Mouse (Mus musculus) gastrocnemius, postnatal 4 days (tissue): Measurements from ENCODE around the gene B3gnt9. TPM values are rescaled to one million over a fixed set of nuclear protein-coding genes. Genes with fewer than 3 reads are reported as not detected.
A peak's percentile ranks its signal among the peaks of the same experiment; 100 is the strongest.

Experiments
- DNase-seq, 2 experiments: peaks; one replicate each; pipeline ENCODE4 v3.0.0; 2021 to 2022; ENCODE audit warnings: low spot score in 2 of 2, mixed read lengths in 2 of 2
- total RNA-seq, 2 experiments: library from RNA; stranded (reverse); gene quantifications; 2 replicates each; pipeline ENCODE4 v1.2.3; 2021

Gene B3gnt9
- total RNA-seq, 2 experiments from 2014 or later: 14.9 to 15.3 TPM

DNA sequence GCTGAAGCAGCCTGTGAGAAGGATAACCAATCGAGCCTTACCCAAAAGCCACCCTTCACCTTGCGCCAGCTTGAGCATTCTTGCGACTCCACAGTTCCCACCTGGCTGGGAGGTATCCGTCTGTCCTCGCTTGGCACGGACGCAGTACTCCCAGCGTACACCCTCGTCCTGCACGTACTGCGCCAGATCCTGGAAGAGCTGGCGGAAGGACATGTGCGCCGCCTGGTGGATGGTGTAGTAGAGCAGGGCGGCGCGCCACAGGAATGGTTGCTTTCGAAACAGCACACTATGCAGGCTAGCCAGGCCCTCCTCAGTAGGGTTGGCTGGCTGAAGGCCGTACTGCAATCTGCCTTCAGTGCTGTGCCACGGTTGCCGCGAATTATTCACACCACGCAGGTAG, 28.1 kb upstream of the B3gnt9 start:
- DNase-seq: no peak

DNA sequence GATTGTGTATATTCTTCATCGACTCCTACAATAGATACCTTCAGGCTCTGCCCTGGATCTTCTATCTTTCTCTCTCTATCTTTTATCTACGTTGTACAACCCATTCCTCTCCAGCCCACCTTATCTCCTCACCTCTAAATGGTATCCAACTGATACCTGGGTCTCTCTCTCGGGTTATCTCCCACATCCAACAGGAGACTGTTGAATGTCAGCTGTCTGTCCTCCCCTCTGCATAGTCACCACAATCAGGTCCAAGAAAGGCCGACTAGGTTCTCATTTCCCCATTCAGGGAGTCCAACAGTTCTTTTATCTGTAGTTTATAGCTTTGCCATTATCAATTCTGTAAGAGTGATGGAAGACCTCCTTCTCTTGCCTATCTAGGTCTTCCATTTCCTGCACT, 27.3 kb upstream of the B3gnt9 start:
- no peak for DNase-seq

DNA sequence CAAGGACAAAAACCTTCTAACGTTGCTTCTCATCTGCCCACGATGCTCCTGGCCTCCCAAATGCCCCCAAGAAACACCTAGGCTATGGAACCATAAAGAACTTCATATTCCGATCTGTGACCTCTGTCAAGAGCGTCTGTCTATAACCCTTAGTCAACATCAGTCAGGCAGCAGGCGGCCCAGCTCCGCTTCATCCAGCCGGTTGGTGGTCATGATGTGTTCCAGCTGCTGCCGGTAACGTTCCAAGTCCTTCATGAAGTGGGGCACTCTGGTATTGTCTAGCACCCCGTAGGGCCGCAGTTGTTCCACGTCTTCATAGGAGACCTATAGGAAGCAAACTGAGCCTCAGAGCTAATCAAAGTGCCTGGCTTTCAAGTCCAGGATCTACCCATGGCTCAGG, 26.9 kb upstream of the B3gnt9 start:
- no peak for DNase-seq

DNA sequence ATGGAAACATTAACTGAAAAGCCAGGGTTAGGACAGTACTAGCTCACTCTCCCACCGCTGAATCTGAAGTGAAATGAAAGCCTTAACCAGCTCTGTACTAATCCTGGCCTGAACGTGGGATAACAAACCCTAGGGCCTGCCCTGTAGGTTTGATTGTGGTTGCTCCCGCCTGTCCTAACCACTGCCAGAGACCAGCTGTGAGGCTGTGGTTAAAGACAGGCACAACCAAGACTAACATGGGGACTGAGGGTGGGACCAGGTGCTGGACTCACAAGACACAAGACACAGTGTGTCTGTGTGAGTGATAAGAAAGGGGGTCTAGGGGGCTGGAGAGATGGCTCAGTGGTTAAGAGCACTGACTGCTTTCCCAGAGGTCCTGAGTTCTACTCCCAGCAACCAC, 25.6 kb upstream of the B3gnt9 start:
- DNase-seq: no peak

DNA sequence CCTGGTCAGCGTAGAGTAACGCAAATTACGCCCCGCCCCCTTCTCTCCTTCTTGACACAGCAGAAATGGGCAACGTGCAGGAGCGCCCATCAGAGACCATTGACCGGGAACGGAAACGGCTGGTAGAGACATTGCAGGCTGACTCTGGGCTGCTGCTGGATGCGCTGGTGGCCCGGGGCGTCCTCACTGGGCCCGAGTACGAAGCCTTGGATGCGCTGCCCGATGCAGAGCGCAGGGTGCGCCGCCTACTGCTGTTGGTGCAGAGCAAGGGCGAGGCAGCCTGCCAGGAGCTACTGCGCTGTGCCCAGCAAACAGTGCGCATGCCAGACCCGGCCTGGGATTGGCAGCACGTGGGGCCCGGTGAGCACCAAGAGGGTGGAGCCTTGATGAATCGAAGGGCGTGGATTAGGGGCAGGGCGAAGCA, 24.0 kb upstream of the B3gnt9 start:
- peak in 1 of 2 experiments; percentile 73 for DNase-seq

DNA sequence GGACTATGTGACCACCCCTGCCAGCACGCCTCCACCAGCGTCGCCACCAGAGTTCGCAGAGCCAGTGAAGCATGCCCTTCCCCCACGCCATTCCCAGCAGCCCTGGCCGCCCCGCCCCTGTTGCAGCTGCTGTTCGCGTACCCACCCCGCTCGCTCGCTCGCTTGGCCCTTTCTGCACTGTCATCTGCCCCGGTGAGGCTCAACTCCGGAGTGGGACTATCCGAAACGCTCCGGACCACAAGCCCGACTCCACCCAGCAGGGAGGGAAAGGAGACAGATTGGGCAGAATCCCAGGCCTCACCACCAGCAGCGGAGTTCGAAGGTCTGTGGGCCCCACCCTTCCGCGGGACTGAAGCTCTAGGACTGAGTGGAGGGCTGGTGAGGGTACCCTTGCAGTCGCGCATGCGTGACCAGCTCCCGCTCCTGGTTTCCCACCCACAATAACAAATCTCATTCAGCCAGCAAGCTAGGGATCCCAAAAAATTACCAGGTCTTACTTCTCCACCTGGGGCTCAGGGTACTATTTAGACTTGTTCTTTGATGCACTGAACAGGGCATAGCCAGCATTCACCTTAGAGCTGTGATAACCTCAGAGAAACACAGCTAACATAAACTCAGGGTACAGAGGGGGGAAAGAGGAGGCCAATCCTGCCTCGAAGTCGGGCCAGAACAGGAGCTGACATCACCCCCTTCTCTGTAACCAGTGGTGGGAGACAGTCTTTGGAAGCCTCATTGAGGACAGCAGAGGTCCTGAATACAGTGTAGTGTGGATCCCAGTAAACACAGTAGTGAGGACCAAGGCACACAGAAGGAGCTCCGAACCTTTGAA, 21.6 kb upstream of the B3gnt9 start:
- peak in 1 of 2 experiments; percentile 67 for DNase-seq

DNA sequence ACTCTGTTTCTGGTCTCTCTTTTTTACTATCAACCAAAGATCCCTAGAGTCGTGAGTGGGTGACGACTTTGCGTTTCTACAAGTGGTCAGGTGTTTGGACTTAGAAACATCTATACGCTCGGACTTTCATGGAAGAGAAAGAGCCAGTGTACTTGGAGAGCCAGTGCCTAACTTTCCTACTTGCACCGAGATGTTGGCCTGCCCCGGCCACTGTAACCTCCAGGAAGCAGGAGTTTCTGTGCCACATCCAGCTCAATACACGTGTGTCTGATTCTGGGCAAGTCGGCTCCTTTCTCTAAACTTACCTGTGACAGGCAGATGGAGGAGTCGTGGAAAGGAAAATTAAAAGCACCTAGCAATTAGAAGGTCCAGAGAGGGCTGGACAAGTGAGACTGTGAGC, 20.9 kb upstream of the B3gnt9 start, which contains the start of gene Nol3:
Gene Nol3, plus strand, starts transcription at position 301 of the 400 bp plus-strand sequence.
- no peak for DNase-seq

DNA sequence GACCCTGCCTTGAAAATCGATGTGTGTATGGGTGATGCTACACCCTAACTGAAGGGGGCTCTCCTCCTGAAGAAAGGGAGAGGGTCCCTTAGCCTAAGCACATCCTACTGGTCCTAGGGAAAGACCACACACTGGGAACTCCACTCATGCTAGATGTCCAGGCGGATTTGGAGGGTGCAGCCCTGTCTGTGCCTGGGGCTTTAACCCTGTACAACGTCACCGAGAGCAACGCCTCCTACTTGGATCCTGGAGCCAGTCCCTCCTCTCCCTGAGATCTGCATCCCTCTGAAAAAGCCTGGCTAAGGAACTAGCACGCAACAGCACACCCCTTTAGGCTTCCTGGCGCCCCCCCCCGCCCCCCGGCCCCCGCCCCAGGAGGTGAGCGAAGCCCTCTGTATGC, 20.4 kb upstream of the B3gnt9 start:
- DNase-seq: no peak

DNA sequence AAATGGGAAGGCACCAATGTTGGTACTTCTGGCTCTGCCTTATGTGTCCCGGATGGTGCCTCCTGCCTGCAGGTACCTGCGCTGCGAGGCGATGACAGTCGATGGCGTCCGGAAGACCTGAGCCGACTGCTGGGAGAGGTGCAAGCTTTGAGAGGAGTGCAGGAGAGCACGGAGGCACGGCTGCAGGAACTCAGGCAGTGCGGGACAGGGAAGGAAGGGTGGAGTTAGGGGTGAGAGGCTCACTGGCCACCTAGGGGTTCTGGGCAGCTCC, 15.9 kb upstream of the B3gnt9 start:
- DNase-seq: no peak

DNA sequence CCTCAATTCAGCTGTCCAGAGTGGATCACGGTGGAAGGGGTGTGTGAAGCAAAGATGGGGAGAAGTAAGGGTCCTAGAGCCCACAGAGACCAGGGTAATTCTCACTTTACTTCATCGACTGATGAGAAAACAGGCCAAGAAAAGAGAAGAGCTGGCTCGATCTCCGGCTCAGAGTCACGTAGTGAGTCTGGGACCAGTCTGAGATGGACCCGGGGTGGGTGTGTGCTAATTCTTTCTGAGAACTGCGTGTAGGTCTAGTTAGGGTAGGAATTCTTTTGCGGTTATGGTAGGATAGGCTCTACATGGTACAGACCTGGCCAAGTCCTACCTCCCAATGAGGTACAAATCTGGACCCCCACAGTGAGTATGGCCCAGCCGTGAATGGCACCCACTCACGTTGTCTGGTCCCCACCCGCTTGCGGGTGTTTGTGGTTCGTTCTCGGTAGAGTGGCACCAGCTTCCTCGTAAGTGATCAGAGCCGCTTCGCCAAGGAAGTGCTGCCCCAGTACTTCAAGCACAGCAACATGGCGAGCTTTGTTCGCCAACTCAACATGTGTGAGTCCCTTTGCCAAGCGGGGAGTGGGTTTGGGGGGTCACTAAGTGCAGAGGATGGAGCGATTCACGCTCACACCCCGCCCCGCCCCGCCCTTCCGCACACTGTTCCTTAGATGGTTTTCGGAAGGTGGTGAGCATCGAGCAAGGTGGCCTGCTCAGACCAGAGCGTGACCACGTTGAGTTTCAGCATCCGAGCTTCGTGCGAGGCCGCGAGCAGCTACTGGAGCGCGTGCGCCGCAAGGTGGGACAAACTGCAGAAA, 15.4 kb upstream of the B3gnt9 start:
- DNase-seq: no peak

DNA sequence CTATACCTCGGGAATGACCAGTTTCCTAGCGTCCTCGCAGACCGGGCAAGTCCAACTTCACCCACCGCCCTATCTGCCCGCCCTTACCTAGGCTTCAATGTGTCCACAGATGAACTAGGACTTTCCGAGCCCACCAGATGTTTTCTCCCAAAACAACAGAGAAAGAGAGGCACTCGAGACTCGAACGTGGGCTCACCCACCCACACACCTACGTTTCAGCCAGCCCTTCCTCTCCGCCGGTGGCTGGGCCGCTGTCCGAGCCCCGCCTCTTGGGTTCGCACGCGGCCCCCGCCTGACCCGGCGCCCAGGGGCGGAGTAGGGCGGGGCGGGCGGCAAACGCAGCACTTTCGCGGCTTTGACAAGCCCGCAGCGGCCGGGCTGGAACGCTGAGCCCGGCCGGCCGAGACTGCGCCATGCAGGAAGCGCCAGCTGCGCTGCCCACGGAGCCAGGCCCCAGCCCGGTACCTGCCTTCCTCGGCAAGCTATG, 14.6 kb upstream of the B3gnt9 start, which contains the start of gene Hsf4:
Gene Hsf4, plus strand, starts transcription at position 341 of the 487 bp plus-strand sequence.
- no peak for DNase-seq

DNA sequence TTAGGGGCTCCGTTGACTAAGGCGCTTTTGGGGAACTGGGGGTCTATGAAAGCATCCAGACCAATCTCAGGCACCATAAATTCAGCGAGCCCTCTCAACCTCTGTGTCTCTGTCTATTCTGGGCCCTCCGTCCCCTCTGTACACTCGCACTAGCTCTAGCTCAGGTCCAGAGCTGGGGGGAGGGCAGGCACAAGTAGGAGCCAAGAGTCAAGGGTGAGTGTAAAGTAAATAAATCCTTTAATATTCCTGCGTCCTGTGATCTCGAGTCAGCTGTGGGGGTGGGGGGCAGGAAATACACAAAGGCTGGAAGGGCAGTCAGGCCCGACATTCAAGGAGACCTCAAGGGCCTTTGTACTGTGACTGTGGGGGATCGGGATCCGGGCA, 14.1 kb upstream of the B3gnt9 start:
- no peak for DNase-seq

DNA sequence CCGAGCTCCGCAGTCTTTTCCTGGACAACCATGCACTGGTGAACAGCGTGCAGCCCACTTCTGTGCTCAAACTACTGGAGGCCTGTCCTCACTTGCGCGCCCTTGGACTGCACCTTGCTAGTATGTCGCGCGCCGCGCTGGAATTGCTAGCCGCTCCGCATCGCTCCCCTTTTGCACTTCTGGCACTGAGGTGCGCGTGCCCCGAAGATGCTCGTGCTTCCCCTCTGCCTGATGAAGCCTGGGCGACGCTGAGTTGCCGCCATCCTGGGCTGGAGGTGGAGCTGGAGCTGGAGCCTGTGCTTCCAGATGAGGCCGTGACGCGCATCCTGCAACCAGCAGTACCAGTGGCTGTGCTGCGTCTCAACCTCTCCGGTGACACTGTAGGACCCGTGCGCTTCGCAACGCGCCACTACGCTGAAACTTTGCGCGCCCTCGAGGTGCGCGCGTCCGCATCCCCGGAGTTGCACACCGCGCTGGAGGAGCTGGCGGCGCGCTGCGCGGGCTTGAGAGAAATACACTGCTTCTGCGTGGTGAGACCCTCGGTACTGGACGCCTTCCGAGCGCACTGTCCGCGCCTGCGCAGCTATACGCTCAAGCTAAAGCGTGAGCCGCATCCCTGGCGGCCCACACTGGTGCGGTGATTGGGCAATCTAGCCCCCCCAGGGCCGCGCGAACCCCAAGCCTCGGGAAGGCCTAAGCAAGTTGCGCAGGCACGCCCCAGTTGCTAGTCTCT, 13.6 kb upstream of the B3gnt9 start:
- no peak for DNase-seq

DNA sequence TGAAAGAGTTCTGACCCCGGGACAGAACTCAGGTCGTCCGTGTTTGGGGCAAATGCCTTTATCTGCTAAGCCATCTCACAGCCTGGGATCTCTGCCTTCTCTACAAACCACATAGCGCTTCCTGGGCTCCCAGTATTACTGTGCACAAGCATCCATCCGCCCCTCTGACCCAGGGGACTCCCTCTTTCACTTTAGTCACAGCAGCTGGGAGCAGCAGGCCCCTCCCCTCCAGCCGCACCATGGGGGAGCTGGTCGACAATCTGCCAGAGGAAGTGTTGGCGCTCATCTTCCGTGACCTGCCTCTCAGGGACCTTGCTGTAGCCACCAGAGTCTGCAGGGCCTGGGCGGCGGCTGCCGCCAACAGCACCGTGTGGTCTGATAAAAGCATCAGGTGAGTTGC, 11.8 kb upstream of the B3gnt9 start:
- DNase-seq: no peak

DNA sequence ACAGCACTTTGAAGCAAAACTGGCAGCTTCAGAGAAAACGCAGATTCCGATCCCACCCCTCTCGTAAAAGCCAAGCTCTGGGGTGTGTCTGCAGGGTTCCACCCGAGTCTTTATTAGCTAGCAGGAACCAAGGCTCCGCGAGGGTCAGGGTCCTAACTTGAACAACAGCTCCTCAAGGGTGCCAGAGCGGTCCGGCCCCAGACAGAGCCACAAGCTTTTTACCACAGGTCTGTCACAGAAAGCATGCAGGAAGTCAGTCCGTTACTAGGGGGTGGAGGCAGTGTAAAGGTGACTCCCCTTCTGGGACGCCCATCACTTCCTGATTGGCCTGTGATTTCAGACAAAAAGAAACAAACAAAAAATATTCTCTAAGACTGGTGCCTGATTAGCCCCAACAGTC, 10.2 kb upstream of the B3gnt9 start:
- no peak for DNase-seq

DNA sequence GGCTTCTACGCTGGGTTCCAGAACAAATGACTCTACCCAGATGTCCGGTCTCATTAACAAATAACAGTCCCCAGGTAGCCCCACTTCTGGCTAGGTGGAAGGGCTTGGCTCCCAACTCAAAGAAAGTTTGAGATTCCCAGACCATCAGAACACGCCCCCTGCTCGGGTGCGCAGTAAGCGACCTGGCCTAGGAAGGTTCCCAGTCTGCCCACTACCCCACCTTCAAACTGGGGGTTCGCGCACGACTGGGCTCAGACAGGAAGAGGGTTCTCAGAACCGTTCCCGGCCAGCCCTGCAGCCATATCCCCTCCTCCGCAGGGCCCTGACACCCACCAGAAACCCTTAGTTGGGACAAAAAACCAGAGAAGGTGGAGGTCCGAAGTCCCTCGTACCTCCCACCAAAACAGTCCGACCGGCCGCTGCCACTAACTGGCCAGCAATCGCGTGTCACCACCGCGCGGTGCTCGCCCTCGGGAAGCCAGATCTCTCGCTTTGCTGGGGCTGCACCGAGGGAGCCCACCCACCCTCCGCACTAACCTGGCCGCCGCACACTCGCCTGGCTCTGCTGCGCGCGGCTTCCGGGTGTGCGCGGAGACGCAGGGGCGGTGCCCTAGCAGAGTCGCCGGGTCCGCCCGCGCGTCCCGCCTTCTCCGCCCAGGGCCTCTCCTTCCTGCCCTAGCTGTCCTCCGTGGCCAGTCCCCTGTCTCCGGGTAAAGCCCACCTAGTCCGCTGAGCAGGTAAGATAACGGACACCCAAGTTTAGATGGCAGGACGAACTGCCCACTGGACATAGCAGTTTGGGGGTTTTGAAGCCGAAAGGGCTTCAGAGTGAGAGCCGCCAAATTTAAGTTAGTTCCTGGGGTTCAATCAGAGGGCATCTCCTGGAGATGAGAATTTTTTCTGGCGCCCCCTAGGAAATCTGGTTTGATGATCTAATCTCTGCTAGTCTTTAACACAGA, 9.3 kb upstream of the B3gnt9 start, which contains the start of the genes Tradd and Fbxl8:
Gene Tradd, minus strand, starts transcription at position 586 of the 959 bp plus-strand sequence.
Gene Fbxl8, plus strand, starts transcription at position 625 of the 959 bp plus-strand sequence.
- peak in 1 of 2 experiments; percentile 74 for DNase-seq

DNA sequence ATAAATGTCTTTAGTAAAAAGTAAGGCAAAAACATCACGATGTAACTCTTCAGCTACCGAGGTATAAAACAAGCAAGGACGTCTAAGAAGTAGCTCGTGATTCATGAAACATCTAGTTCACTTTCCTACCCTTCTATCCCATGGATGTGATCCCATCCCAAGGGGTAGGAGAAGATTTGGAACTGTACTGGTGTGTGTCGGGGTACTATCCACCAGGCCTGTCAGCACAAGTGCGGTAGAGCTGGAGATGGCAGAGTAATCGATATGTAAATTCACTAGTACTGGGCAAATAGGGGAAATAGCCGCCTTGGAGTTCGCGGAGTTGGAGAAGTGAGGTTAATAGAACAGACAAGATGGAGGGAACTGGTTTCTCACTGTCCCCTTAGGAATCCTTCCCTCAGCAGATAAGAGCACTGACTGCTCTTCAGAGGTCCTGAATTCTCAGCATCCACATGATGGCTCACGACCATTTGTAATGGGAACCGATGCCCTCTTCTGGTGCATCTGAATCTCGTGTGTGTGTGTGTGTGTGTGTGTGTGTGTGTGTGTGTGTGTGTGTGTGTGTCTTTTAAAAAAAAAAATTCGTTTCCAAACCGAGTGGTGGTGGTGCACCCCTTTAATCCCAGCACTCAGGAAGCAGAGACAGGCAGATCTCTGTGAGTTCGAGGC, 8.4 kb upstream of the B3gnt9 start:
- no peak for DNase-seq

DNA sequence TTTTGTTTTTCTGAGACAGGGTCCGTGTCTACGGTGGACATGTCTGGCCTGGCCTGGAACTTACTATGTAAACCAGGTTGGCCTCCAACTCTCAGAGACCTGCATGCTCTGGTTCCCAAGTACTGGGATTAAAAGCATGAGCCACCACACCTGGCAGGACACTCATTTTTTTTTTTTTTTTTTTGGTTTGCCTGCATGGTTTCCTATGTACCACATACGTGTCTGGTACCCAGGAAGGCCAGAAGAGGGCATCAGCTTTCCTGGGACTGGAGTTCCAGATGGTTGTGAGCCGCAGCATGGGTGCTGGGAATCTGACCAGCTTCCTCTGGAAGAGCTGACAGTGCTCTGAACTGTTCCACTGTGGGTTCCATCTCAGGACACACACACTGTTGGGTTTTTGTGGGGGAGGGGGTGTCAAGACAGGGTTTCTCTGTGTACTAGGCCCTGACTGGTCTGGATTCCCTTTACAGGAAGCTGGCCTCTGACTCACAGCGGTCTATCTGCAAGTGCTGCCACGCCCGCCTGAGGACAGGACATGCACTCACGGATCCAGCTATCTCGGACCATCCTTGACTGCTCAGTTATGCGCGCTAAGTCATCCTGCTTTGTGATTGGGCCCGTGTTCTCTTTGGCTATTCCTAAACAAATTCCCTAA, 6.5 kb upstream of the B3gnt9 start:
- DNase-seq: no peak
